Mouse (Mus musculus) yolk sac, embryonic 10.5 days (tissue): ENCODE data around the gene Asxl1.

Experiments used
- DNase-seq: peaks from one replicate; pipeline ENCODE4 v3.0.0-alpha.2; 2017; ENCODE audit warnings: low spot score

Gene Asxl1

DNA sequence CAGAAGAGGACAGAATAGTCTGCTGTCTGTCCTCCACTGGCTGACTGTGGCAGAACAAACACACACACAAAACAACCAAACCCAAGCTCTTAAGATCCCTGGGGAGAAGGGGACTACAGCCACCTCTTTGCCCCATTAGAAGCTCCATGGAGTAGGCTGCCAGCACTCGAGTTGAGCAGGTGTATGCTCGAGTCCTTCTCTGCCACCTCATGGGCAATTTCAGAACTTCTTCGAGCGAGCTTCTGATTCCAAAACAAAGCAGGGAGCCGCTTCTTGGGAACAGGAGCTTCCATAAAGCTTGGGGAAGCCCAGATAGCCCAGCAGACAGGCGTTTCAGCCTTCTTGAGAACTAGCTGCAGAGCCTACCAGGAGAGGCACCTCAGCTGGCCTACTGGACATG lies 66.9 kb downstream of the Asxl1 start:
- no peak for DNase-seq

DNA sequence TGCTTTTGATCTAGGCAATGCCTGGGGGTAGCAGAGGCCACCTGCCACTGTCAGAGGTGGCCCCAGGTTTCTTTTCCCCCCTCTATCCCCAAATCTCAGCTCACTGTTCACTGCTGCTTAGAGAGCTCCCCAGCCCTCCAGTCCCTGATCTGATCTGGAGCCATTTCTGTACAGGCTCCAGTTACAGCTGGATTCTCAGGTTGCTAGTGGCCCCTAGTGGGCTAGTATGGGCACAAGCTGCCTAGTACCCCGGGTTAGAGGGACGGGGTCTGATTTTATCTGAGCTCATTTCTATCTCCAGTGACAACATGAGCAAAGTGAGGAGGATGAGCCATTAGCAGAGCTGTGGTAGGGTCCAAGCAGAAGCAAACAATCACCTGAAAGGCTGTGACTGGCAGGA lies 69.0 kb downstream of the Asxl1 start:
- no peak for DNase-seq

DNA sequence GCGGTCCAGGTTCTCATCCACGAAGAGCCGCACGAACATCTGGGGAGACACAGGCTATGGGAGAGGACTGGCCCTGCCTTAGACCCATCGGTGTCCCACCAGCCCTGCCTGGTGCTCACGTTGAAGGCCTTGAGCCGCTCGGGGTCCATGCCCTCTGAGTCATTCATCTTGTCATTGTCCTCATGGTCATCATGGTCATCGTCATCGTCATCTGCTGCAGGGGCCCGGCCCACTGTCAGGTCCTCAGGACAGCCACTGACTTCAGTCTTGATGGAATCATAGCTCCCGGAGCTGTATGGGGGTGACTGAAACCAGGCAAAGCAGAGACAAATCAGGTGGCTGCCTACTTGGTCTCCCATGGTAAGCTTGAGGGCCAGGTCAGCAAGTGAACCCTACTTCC lies 72.2 kb downstream of the Asxl1 start:
- no peak for DNase-seq

DNA sequence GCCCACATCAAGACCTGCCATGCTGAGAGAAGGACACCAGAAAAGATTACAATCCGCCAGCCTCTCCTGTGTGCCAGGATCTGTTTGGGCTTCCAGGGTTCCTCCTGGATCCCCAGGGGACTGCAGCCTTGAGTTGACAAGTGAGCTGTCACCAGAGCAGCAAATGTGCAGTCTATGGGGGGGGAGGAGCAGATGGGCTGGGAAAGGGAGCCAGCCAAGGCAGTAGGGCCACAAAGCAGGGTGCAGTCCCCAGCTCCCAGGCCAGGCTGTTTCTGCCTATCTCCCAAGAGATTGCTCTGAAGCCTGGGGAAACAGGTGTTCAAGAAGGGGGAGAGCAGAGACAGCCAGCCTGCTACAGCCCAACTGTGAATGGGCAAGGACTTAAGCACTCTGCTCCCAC lies 72.8 kb downstream of the Asxl1 start:
- DNase-seq, result no peak

DNA sequence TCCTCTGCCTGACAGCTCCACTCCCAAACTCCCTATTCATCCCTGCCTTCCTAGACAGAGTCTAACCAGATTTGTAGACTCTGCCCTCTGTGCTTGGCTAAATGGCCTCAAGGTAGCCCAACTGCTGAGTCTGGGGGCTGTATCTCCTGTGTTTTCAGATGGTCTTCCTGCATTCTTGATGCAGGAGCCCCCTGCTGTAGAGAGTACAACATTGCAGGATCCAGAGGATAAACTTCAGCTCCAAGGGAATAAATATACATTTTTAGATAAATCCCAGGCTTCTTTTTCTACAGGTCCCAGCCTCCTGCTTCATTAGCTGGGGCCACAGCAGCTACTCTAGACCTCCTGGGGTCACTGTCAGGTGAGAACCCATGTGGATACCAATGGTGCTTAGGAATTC lies 75.6 kb downstream of the Asxl1 start:
- no peak for DNase-seq

DNA sequence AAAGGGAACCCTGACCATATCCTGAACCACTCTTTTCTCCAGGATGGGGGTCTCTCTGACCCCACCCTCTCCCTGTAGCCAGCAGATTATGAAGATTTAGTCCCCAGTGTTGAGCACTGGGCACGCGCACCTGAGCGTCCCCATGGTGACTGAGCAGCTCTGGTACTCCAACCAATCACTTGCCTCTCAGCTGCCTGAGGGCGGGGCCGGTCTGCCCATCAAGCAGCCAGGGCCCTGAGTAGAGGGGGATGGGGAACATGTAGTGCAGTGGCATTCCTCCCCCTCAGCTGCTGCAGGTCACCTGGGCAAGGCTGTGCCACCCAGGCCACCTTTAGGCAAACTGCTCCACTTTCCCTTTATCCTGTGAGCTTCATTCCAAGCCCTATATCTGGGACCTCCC lies 76.4 kb downstream of the Asxl1 start:
- DNase-seq, result no peak

DNA sequence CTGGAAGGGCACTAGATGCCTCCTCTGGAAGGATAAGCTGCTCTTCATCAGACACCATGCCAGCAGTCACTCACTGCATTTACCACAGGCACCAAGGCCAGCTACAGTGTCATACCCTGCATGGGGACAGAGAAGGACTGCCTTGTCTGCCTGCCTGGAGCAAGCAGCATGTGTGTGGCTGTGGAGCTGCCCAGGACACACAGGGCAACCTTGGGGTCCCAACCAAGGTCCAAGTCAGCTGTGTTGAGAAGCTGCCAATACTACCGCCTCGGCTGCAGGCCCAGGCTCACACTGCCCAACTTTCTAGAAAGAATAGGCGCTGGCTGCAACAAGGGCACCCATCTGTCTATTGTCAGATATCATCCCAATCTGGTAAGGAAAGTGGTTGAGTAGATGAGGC lies 77.5 kb downstream of the Asxl1 start:
- no peak for DNase-seq

- DNase-seq, result no peak
Measured at GRCm38 (mm10) chr2:153424557-153424956, 78.9 kb downstream of the Asxl1 start.

- no peak for DNase-seq
Measured at GRCm38 (mm10) chr2:153425124-153425844, 79.7 kb downstream of the Asxl1 start.

- no peak for DNase-seq
Measured at GRCm38 (mm10) chr2:153425998-153426670, 80.5 kb downstream of the Asxl1 start.

DNA sequence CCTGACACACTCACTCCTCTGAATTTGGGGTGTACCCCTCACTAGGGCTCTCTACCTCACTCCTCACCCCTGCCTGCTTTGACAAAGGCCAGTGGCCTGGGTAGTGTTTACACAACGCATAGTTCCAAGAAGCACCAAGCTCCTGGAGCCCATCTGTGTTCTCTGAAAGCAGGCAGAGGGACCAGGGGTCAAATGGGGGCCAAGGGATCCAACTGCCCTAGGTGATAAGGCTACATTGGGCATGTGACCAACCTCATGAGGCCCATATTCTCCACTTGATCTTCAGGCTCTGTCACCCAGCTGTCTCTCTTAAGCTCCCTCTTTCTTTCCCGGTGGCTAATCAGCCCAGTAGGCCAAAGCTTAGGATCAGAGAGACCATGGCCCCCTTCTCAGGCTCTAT lies 81.3 kb downstream of the Asxl1 start:
- DNase-seq, result peak; percentile 91

DNA sequence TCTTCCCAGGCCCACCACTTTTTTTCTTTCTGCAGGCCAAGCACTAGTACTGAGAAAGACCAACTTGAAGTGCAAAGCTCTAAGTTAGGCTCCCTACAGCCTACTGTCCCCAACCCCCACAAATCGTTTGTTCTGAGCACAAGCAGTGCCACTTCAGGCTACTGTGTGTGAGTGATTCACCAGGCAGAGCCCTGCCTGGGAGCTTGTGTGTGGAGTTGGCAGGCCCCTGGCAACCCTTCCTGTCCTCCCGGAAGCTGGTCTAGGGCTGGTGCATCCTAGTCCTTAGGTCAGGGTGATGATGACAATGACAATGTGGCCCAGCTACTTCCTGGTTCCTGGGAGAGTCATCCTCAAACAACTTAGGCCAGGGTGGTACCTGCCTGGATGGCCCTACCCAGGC lies 82.9 kb downstream of the Asxl1 start:
- no peak for DNase-seq

- DNase-seq, result no peak
Measured at GRCm38 (mm10) chr2:153430571-153430970, 84.9 kb downstream of the Asxl1 start.

DNA sequence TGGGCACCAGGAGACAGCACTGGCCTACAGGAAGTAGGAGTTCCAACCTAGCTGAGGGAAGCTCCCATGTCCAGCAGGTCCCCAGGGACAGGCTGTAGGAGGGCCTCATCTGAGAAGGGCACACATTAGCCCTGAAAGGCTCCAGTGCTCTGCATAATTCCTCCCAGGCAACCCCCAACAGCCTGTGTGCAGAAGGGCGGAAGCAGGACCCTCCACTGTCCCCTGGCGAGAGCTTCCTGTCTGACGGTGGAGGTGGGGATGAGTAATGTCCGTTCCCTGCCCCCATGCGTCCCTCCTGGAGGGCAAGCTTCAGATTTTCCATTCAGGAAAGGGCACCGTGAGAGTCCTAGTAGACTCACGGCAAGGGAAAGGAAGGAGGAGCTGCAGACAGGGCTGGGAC lies 86.9 kb downstream of the Asxl1 start:
- no peak for DNase-seq

DNA sequence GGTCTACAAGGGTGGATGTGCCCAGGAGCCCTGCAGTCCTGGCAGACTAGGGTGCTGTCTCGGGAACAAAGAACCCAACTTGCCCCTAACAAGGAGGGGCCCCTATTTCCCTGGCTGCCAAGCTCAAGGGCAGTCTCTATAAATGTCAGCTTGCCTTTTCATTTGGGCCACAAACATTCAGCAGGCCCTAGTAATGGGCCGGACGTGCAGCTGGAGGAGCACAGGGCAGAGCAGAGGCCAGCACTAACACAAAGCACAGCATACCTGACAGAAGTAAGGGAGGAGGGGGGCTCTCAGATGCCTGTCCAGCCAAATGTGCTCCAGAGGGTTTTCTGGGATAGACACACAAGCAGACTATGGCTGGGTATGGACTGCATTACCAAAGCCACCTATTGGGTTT lies 88.2 kb downstream of the Asxl1 start:
- no peak for DNase-seq

GRCm38 (mm10) chr2:153434880-153435831 lies 89.5 kb downstream of the Asxl1 start:
- DNase-seq, result peak; percentile 82

DNA sequence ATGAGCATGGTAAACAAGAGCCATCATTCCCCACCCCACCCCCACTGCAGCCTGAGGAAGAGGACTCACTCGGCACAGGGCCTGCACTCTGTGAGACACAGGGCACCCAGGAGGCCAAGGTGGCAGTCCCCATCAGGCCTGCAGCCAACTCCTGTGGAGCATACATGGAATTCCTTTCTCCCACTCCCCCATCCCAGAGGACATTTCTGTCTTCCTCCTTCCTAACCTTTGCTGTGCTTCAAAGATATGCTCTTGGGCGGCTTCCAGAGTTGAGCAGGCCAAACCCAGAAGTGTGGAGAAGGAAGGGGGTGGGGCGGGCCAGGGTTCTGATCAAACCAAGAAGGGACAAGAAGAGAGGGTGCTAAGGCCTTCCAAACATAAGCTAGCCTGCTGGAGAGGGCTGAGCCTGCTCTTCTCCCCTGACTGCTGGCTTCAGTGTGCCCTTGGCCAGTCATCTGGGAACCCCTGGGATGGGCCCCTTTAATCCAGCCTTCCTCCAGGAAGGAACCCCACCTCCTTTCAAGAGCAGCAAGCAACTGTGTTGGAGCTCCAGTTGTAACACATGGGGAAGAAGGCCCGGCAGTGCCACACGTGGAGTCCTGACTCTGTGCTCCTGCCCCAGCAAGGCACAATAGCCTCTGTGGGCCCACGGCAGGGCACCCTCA lies 91.1 kb downstream of the Asxl1 start:
- peak; percentile 82 for DNase-seq

DNA sequence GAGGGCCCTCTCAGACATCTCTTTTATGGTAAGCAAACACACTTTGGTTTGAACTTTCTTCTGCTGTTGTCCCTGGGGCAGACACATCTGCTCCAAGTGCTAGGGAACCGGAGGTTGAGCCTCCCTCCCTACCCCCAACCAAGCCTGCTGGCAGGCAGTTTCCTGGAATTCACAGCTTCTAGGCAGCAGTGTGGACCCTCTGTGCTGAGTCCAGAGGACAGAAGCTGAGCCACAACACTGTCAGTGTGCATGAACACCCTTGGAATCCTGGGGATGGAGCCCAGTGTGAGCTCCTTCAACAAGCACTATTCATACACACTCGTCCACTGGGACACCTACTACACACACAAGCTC lies 91.7 kb downstream of the Asxl1 start:
- DNase-seq, result peak; percentile 87

DNA sequence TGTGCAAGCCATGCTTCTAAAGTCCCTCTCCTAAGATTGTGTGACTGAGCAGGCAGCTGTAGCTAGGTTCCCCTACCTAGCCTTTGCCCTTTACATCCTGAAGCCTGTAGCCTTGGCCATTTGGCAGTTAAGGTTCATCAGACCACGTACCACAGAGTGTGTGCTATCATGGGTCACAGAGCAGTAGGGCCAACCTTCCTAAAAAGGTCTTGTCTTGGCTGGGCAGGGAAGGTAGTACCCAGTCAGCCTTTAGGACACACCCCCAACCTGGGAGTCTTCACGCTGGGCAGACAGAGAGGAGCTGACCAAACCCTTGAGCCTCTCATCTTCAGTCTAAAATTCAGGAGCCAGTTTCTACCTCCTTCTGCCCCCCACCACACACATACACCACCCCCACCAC lies 95.1 kb downstream of the Asxl1 start:
- no peak for DNase-seq

GRCm38 (mm10) chr2:153441228-153441627 lies 95.6 kb downstream of the Asxl1 start:
- DNase-seq, result no peak

- DNase-seq, result peak; percentile 33
Measured at GRCm38 (mm10) chr2:153442720-153443119, 97.1 kb downstream of the Asxl1 start.
